Mouse (Mus musculus): ENCODE results near the gene Ptpdc1. TPM values are rescaled to one million over a fixed set of nuclear protein-coding genes. Genes with fewer than 3 reads are reported as not detected.

Ptpdc1 gene
- polyA plus RNA-seq, 1 experiment = 5.8 TPM

DNA sequence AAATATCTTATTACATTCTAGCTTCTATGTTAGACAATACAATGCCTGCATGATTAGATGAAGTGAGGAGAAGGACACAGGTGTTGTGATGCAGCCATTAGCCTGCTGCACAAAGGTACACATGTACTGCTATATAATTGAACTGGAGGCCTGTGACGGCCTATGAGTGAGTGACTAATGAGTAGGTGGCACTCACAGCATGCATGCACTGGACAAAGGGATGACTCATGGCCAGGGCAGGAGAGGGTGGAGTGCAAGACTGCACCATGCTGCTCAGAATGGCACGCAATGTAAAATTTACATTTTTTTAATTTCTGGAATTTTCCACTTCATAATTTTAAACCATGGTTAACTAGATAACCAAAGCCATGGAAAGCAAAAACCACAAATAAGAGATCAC lies 10.9 kb downstream of the Ptpdc1 start:
- no peaks in the 10 kb centered on the region for H3K4me1 ChIP-seq (ENCODE audit: control insufficient read depth, insufficient read depth, low read length)
- WGBS = 83% methylated on average over 2 of the region's 2 CpGs
- H3K27ac ChIP-seq (ENCODE audit: control insufficient read depth, insufficient read depth, low read depth, low read length, poor library complexity) = no peak overlapping the region
- no peak for TF ChIP-seq CTCF (IDR thresholded peaks at IDR 0.05; ENCODE audit: control insufficient read depth, insufficient read depth, low read length)
- no peak for TF ChIP-seq POLR2A (IDR thresholded peaks at IDR 0.05; ENCODE audit: borderline replicate concordance, control insufficient read depth, low read depth, low read length)
- no peak overlapping the region for H3K4me3 ChIP-seq (replicated peaks; ENCODE audit: control insufficient read depth, low read depth, low read length)

- TF ChIP-seq POLR2A (IDR thresholded peaks at IDR 0.05; ENCODE audit: borderline replicate concordance, control insufficient read depth, low read depth, low read length) = no peak
- no peak for TF ChIP-seq CTCF (IDR thresholded peaks at IDR 0.05; ENCODE audit: control insufficient read depth, insufficient read depth, low read length)
- WGBS = 74% methylated on average over 5 of the region's 5 CpGs
- no peaks in the 10 kb centered on the region for H3K4me1 ChIP-seq (ENCODE audit: control insufficient read depth, insufficient read depth, low read length)
- no peak overlapping the region for H3K4me3 ChIP-seq (replicated peaks; ENCODE audit: control insufficient read depth, low read depth, low read length)
- H3K27ac ChIP-seq (ENCODE audit: control insufficient read depth, insufficient read depth, low read depth, low read length, poor library complexity) = no peak overlapping the region
These were observed 16.4 kb downstream of the Ptpdc1 start for GRCm38 (mm10) chr13:48609106-48609505.

DNA sequence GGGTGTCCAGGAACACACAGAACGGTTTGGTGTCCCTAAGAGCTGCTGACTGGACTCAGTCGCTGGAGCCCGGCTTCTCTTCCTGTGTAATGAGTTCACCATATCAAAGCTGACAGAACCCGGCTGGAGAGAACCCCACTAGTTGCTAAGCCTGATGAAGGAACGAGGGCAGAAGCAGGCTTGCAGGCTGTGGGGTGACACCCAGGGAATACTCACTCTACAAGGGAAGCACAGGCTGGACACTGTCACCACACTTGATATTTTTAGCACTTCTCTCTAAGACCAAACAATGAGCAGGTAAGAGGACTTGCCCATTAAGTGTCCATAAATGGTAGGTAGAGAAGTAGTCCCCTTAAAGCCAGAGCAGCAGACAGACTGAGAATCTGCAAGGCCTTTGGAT lies 20.9 kb downstream of the Ptpdc1 start:
- WGBS = 81% methylated on average over 5 of the region's 5 CpGs
- TF ChIP-seq CTCF (IDR thresholded peaks at IDR 0.05; ENCODE audit: control insufficient read depth, insufficient read depth, low read length) (no peak), POLR2A (IDR thresholded peaks at IDR 0.05; ENCODE audit: borderline replicate concordance, control insufficient read depth, low read depth, low read length) (no peak)
- H3K27ac ChIP-seq (ENCODE audit: control insufficient read depth, insufficient read depth, low read depth, low read length, poor library complexity) = no peak overlapping the region
- H3K4me1 ChIP-seq (ENCODE audit: control insufficient read depth, insufficient read depth, low read length) = no peaks in the 10 kb centered on the region
- H3K4me3 ChIP-seq (replicated peaks; ENCODE audit: control insufficient read depth, low read depth, low read length) = no peak overlapping the region

DNA sequence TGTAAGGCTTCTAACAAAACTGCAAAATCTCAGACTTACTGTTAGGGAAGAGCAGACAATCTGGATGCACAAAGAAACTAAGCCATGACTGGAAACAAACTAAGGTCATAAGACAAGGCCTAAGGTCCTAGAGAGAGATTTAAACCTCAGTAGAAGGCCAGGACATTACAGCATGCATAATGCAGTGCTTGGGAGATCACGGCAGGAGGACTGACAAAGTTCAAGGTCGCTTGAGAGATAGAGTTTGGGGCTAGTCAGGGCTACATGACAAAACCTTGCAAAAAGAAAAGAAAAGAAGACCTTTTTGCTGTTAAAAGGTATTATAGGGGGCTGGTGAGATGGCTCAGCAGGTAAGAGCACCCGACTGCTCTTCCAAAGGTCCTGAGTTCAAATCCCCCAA lies 22.2 kb downstream of the Ptpdc1 start:
- TF ChIP-seq POLR2A (IDR thresholded peaks at IDR 0.05; ENCODE audit: borderline replicate concordance, control insufficient read depth, low read depth, low read length) = no peak
- no peak for TF ChIP-seq CTCF (IDR thresholded peaks at IDR 0.05; ENCODE audit: control insufficient read depth, insufficient read depth, low read length)
- H3K27ac ChIP-seq (ENCODE audit: control insufficient read depth, insufficient read depth, low read depth, low read length, poor library complexity) = no peak overlapping the region
- 81% methylated on average over 3 of the region's 3 CpGs for WGBS
- H3K4me3 ChIP-seq (replicated peaks; ENCODE audit: control insufficient read depth, low read depth, low read length) = no peak overlapping the region
- H3K4me1 ChIP-seq (ENCODE audit: control insufficient read depth, insufficient read depth, low read length) = no peaks in the 10 kb centered on the region

GRCm38 (mm10) chr13:48594605-48595004 lies 30.9 kb downstream of the Ptpdc1 start:
- H3K27ac ChIP-seq (ENCODE audit: control insufficient read depth, insufficient read depth, low read depth, low read length, poor library complexity) = no peak overlapping the region
- no peak for TF ChIP-seq CTCF (IDR thresholded peaks at IDR 0.05; ENCODE audit: control insufficient read depth, insufficient read depth, low read length)
- no peak for TF ChIP-seq POLR2A (IDR thresholded peaks at IDR 0.05; ENCODE audit: borderline replicate concordance, control insufficient read depth, low read depth, low read length)
- H3K4me3 ChIP-seq (replicated peaks; ENCODE audit: control insufficient read depth, low read depth, low read length) = no peak overlapping the region
- H3K4me1 ChIP-seq (ENCODE audit: control insufficient read depth, insufficient read depth, low read length) = no peaks in the 10 kb centered on the region
- 87% methylated on average over 7 of the region's 7 CpGs for WGBS

DNA sequence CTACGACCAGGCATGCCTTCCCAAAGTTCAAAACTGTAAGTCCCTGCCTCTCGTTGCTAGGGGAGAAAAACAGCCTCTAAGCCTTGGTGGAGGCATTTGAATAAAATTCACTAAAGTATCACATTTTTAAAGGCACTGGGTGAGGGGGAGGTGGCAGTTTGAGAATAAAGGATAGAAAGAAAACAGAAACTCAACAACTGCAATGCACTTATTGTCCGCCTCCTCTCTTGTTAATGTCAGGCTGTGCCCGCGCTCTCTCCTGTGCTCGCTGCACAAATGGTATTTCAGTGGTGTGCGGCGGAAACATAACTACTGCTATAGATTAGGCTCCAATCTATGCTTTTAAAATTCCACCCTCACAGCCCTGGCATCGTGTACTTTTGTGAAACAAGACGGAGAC lies 31.4 kb downstream of the Ptpdc1 start:
- no peak overlapping the region for H3K27ac ChIP-seq (ENCODE audit: control insufficient read depth, insufficient read depth, low read depth, low read length, poor library complexity)
- no peaks in the 10 kb centered on the region for H3K4me1 ChIP-seq (ENCODE audit: control insufficient read depth, insufficient read depth, low read length)
- WGBS = 88% methylated on average over 10 of the region's 10 CpGs
- TF ChIP-seq CTCF (IDR thresholded peaks at IDR 0.05; ENCODE audit: control insufficient read depth, insufficient read depth, low read length) = no peak
- no peak for TF ChIP-seq POLR2A (IDR thresholded peaks at IDR 0.05; ENCODE audit: borderline replicate concordance, control insufficient read depth, low read depth, low read length)
- H3K4me3 ChIP-seq (replicated peaks; ENCODE audit: control insufficient read depth, low read depth, low read length) = no peak overlapping the region

DNA sequence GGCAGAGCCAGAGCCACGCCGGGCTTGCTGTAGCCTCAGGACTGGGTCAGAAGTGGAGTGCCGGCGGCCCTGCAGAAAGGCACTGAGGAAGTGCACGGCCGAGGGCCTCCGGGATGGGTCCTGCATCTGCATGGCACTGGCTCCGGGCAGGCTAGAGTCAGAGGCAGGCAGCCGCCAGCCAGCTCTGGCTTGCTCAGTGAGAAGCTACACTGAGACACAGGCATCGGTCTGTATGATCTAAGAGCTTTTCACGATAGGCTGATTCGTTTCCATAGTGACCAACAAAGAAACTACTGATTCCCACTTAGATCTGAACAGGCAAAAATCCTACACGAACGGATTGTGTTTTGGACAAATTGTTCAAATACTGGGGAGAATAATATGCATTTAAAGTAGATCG lies 32.3 kb downstream of the Ptpdc1 start:
- no peaks in the 10 kb centered on the region for H3K4me1 ChIP-seq (ENCODE audit: control insufficient read depth, insufficient read depth, low read length)
- no peak overlapping the region for H3K4me3 ChIP-seq (replicated peaks; ENCODE audit: control insufficient read depth, low read depth, low read length)
- WGBS = 84% methylated on average over 15 of the region's 15 CpGs
- no peak for TF ChIP-seq CTCF (IDR thresholded peaks at IDR 0.05; ENCODE audit: control insufficient read depth, insufficient read depth, low read length)
- no peak overlapping the region for H3K27ac ChIP-seq (ENCODE audit: control insufficient read depth, insufficient read depth, low read depth, low read length, poor library complexity)

- no peak overlapping the region for H3K27ac ChIP-seq (ENCODE audit: control insufficient read depth, insufficient read depth, low read depth, low read length, poor library complexity)
- no peak overlapping the region for H3K4me3 ChIP-seq (replicated peaks; ENCODE audit: control insufficient read depth, low read depth, low read length)
- H3K4me1 ChIP-seq (ENCODE audit: control insufficient read depth, insufficient read depth, low read length) = no peaks in the 10 kb centered on the region
- TF ChIP-seq CTCF (IDR thresholded peaks at IDR 0.05; ENCODE audit: control insufficient read depth, insufficient read depth, low read length) (no peak), POLR2A (IDR thresholded peaks at IDR 0.05; ENCODE audit: borderline replicate concordance, control insufficient read depth, low read depth, low read length) (no peak)
These were observed 34.7 kb downstream of the Ptpdc1 start for GRCm38 (mm10) chr13:48590743-48591142.

DNA sequence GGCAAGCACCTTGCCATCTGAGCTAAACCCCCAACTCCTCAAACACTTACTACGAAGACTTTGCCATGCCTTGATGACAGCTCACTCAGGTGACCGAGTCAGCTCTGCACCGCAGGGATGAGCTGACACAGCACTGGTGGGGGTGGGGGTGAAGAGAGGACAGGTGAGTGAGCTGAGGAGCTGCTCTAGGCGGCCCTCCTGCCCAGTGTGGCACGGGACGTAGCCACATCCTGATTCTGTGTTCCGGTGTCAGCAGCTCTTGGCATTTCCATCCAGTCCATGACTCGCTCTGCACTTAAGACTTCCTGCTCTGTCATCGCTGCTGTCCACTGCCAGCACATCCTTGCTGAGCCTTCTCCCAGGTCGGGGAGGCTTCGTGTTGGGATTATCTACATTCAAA lies 38.1 kb downstream of the Ptpdc1 start:
- WGBS = 61% methylated on average over 11 of the region's 11 CpGs
- TF ChIP-seq POLR2A (IDR thresholded peaks at IDR 0.05; ENCODE audit: borderline replicate concordance, control insufficient read depth, low read depth, low read length) (no peak), CTCF (IDR thresholded peaks at IDR 0.05; ENCODE audit: control insufficient read depth, insufficient read depth, low read length) (no peak)

More for the DNA sequence above, 38.1 kb downstream of the Ptpdc1 start:
- H3K4me3 ChIP-seq (replicated peaks; ENCODE audit: control insufficient read depth, low read depth, low read length) = no peak overlapping the region
- no peaks in the 10 kb centered on the region for H3K4me1 ChIP-seq (ENCODE audit: control insufficient read depth, insufficient read depth, low read length)
- H3K27ac ChIP-seq (ENCODE audit: control insufficient read depth, insufficient read depth, low read depth, low read length, poor library complexity) = no peak overlapping the region
